Mouse (Mus musculus): ENCODE data around the gene Nrxn3. TPM values are rescaled to one million over a fixed set of nuclear protein-coding genes. Genes with fewer than 3 reads are reported as not detected.

Gene Nrxn3
- total RNA-seq, 4 experiments from 2014 or later, result 0.03 to 0.30 (median 0.28) TPM; not detected in 1

GRCm38 (mm10) chr12:89508970-89509369 lies 786.3 kb downstream of the Nrxn3 start:
- no peak for DNase-seq (ENCODE audit: low spot score)

DNA sequence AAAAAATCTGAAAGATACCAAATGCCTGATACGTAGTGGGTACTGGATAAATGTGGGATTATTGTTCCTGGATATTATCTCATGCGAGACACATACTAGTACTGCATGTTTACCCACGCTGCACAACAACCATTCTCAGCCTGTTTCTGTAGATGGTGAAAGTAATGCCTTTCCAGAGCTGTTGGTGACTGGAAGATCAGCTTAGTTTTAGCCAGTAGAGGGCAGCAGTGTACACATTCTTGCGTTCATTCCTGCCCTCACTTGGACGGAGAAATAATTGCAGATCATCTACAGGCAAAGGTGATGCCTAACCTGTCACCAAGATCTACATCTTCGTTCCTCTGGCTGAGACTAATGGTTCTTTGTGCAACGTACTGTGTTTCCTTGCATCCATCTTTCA lies 791.1 kb downstream of the Nrxn3 start:
- peak; percentile 1 for DNase-seq (ENCODE audit: low spot score)

GRCm38 (mm10) chr12:89516046-89516445 lies 793.4 kb downstream of the Nrxn3 start:
- DNase-seq (ENCODE audit: low spot score), result no peak

GRCm38 (mm10) chr12:89530679-89531350 lies 808.1 kb downstream of the Nrxn3 start:
- DNase-seq (ENCODE audit: low spot score), result no peak

GRCm38 (mm10) chr12:89551291-89551690 lies 828.6 kb downstream of the Nrxn3 start:
- DNase-seq (ENCODE audit: low spot score), result no peak

- DNase-seq (ENCODE audit: low spot score), result no peak
Measured at GRCm38 (mm10) chr12:89553223-89553880, 830.7 kb downstream of the Nrxn3 start.

GRCm38 (mm10) chr12:89554171-89554570 lies 831.5 kb downstream of the Nrxn3 start:
- DNase-seq (ENCODE audit: low spot score), result no peak

DNA sequence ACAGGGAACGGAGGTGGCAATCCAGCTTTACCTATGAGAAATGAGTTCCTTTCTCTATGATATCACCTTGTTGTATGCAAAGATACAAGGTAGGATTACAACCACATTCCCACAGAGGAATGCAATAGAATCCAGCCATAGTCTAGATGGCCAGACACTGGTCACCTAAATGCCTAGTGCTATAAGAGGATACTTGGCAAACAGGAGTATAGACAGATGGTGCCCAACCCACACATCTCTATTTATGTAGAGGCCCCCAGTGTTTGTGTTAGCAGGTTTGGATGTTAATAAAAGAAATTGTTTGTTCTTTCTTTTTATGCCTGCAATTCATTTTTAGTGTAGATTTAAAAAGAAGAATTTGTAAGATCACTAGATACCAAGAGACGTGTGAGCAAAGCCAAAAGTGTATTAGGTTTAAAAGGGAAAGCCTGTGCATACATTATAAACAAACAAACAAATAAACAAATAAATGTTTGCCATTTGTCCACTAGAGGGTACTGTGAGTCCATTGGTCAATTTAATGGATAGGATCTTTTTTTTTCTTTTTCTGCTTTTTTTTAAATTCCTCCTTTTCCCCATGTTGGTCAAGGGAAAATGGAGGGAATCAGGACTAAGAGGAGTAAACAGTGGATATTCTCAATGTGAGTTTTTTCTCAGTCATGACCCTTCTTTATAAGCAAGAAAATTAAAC lies 832.2 kb downstream of the Nrxn3 start:
- DNase-seq (ENCODE audit: low spot score), result no peak

- no peak for DNase-seq (ENCODE audit: low spot score)
Measured at GRCm38 (mm10) chr12:89558921-89559320, 836.2 kb downstream of the Nrxn3 start.

DNA sequence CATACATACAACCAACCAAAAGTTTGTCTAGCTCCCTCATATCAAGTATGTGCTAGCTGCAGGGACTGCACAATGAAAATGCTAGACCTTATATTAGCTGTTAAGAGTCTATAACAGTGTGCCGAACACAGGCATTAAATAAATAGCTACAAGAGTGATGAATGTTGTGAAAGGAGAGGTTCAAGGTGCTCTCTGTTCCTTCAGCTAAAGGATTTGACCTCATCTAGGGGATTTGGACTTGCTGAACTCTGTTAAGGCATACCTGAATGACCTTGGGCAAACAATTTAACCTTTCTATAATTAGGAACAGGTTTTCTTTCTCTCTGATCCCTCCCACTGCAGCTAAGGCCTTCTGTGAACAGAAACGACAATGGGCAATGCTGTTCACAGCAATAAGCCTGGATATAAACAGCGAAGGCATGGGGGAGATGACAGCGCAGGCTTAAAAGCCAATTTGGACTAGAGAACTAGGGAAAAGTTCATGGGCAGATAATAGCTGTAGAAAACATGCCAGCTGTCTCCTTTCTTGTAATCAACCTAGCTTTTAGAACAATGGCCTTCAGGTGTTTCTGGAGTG lies 839.4 kb downstream of the Nrxn3 start:
- DNase-seq (ENCODE audit: low spot score), result no peak

- DNase-seq (ENCODE audit: low spot score), result no peak
Measured at GRCm38 (mm10) chr12:89568723-89569377, 846.2 kb downstream of the Nrxn3 start.

DNA sequence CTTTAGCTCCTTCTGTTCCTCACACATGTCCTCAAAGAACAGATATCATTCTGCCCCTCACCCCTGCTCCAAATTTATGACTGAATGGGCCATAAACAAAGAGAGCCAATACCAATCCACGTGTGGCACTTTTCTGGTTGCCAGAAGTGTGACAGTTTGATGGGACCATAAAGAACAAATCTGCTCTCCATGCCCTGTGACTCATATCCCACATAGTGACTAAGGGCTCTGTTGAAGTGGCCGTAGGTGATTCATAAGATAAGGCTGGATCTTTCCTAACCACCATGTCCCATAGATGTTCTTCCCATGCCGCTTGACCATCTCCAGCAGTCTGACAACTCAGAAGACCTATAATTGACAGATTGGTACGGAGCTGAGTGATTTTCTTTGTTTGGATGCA lies 869.8 kb downstream of the Nrxn3 start:
- no peak for DNase-seq (ENCODE audit: low spot score)

DNA sequence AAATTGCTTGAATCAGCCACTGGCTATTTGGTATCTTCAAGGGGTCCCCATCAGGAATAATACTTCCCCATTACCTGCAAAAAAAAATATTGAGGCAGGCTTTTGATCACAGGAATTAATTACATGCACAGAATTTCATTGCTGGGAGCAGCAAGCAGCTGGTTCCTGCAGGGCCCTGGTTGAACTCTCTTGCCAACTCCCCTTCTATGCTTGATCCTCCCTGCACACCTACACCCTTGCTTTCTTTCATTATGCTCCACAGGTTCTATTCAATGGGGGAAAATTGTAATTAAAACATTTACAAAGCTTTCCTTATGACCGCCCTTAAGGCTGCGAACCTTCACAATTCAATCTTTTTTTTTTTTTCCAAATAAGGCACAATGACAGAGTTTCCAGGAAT lies 891.0 kb downstream of the Nrxn3 start:
- no peak for DNase-seq (ENCODE audit: low spot score)

GRCm38 (mm10) chr12:89625746-89626145 lies 903.1 kb downstream of the Nrxn3 start:
- no peak for DNase-seq (ENCODE audit: low spot score)

- no peak for DNase-seq (ENCODE audit: low spot score)
Measured at GRCm38 (mm10) chr12:89640046-89640445, 917.4 kb downstream of the Nrxn3 start.

DNA sequence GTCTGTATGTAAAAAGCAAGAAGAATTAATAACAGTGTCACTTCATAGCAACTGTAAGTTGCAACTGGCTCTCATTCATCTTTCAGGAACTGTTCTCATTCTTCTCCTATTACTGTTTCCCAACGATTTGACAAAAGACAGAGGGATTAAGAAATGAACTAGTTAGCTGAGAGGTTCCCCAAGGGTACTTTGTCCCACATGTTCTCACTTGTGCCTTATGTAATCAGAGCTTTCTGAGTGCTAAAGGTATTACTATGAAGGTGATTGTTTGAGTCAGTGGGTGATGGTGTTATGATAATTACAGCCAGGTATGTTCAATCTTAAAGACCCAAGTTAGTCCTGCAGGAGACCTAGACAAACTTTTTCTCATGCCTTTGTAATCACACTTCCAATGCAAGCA lies 918.8 kb downstream of the Nrxn3 start:
- DNase-seq (ENCODE audit: low spot score), result no peak

GRCm38 (mm10) chr12:89653211-89653610 lies 930.5 kb downstream of the Nrxn3 start:
- no peak for DNase-seq (ENCODE audit: low spot score)

DNA sequence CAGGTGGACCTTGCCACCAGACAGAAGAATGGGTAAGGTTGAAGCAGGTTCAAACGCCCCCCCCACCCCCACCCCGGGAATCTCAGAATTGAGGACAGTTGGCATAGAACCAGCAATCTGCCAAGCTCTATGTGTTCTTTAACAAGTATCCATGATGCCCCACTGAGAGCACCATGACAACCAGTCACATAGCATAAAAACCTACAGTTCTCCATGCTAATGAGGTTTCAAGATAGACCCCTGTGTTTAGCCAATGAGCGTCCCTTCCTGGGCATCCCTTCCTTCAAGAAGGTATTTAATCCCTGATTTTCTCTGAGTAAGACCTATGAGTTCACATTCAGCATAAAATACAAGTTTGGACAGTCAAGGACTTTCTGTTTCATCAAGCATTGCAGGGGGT lies 938.5 kb downstream of the Nrxn3 start:
- DNase-seq (ENCODE audit: low spot score), result no peak

- DNase-seq (ENCODE audit: low spot score), result no peak
Measured at GRCm38 (mm10) chr12:89668856-89669255, 946.2 kb downstream of the Nrxn3 start.

GRCm38 (mm10) chr12:89672819-89673218 lies 950.1 kb downstream of the Nrxn3 start:
- no peak for DNase-seq (ENCODE audit: low spot score)

GRCm38 (mm10) chr12:89685633-89686032 lies 963.0 kb downstream of the Nrxn3 start:
- DNase-seq (ENCODE audit: low spot score), result peak; percentile 3

GRCm38 (mm10) chr12:89689086-89689485 lies 966.4 kb downstream of the Nrxn3 start:
- no peak for DNase-seq (ENCODE audit: low spot score)
